Mouse (Mus musculus) ES-Bruce4 (cell line): ENCODE measurements around the gene Gan. TPM values are rescaled to one million over a fixed set of nuclear protein-coding genes. Genes with fewer than 3 reads are reported as not detected.

ENCODE experiments used
- H3K27ac ChIP-seq: 2 replicates; pipeline ENCODE4 v1.5.1; 2012; ENCODE audit warnings: low read length, inconsistent platforms; ENCODE audit not compliant: insufficient read depth
- H3K27me3 ChIP-seq: 2 replicates; pipeline ENCODE4 v1.6.1; 2012; ENCODE audit warnings: mild to moderate bottlenecking, low read length, inconsistent platforms; ENCODE audit not compliant: control insufficient read depth, poor library complexity, insufficient read depth, severe bottlenecking
- H3K36me3 ChIP-seq: 2 replicates; pipeline ENCODE4 v1.6.1; 2012; ENCODE audit warnings: inconsistent platforms, mild to moderate bottlenecking, low read length, moderate library complexity; ENCODE audit not compliant: control insufficient read depth, poor library complexity, insufficient read depth, severe bottlenecking
- H3K4me1 ChIP-seq: one replicate; pipeline ENCODE4 v1.8.1; 2011; ENCODE audit warnings: low read length; ENCODE audit not compliant: control insufficient read depth, insufficient read depth
- H3K4me3 ChIP-seq: 2 replicates; pipeline ENCODE4 v1.5.1; 2011; ENCODE audit warnings: low read depth, mild to moderate bottlenecking, low read length
- H3K9ac ChIP-seq: 2 replicates; pipeline ENCODE4 v1.6.1; 2012; ENCODE audit warnings: low read depth, mild to moderate bottlenecking, inconsistent platforms; ENCODE audit not compliant: poor library complexity, severe bottlenecking
- H3K9me3 ChIP-seq: replicated peaks from 2 replicates; pipeline ENCODE4 v1.6.1; 2012; ENCODE audit warnings: mild to moderate bottlenecking, low read length, inconsistent platforms; ENCODE audit not compliant: control insufficient read depth, poor library complexity, insufficient read depth, severe bottlenecking
- CTCF ChIP-seq: IDR thresholded peaks from one replicate; pipeline ENCODE4 v1.8.1; 2011; ENCODE audit warnings: low read depth, low read length
- EP300 ChIP-seq: IDR thresholded peaks from 2 replicates; pipeline ENCODE4 v1.6.1; 2011; ENCODE audit warnings: low read depth, low read length; ENCODE audit not compliant: insufficient read depth
- POLR2A ChIP-seq: IDR thresholded peaks from one replicate; pipeline ENCODE4 v1.8.1; 2011; ENCODE audit warnings: low read length; ENCODE audit not compliant: insufficient read depth
- polyA plus RNA-seq: library from polyadenylated mRNA; stranded (reverse); fragments of >200 nt; gene quantifications from 2 replicates; pipeline ENCODE4 v1.2.4, GENCODE M21; 2011; ENCODE audit warnings: low read depth; ENCODE audit not compliant: missing spikeins, insufficient read depth, insufficient read length

The Gan gene
- polyA plus RNA-seq, 1 experiment, result 11.7 TPM

DNA sequence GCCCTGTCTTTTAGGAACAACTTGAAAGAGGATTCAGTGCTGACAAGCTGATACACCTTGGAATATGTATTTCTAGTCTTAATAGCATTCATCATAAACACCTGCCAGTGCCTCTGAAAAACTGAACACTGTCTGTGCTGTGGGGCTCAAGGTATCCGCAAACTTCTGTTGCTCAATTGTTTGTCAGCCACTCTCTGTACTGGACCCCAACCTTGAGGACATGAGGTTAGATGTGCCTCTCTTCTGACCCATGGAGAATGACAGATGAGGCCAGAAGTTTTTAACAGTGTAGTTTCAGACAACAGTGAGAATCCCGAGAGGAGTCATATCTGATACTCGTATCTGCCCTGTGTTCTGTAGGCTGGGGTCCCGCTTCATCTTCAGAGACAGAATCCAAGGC is 7.6 kb downstream of the Gan start:
- no peaks in the 10 kb centered on the region for H3K4me1 ChIP-seq
- H3K4me3 ChIP-seq, result no peak overlapping the region
- no peak overlapping the region for H3K9ac ChIP-seq
- H3K27me3 ChIP-seq, result no peaks in the 10 kb centered on the region
- H3K9me3 ChIP-seq, result no peaks in the 10 kb centered on the region
- TF ChIP-seq EP300, result no peak
- TF ChIP-seq CTCF, result no peak
- TF ChIP-seq POLR2A, result no peak
- no peaks in the 10 kb centered on the region for H3K36me3 ChIP-seq
- no peak overlapping the region for H3K27ac ChIP-seq

DNA sequence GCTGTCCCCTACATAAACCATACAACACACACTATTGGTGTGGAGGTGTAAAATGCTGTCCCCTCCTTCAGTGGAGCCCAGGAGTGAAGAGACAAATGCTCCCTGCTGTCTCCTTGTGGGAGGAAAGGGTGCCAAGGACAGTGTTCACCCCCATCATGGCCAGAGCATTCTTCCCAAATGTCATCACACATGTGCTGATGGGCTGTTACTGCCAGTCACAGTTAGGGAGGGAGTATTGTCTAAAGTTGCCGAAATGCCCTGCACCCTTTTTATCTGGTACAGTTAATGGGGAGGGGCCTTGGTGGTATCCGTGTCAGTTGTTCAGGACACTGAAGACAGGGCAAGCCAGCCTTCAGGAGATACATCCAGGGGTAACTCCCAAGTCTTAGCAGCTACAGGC is 8.6 kb downstream of the Gan start:
- no peak for TF ChIP-seq CTCF

GRCm38 (mm10) chr8:117167243-117167883 is 9.4 kb downstream of the Gan start:
- Histone ChIP-seq H3K27me3 (no peaks in the 10 kb centered on the region), H3K9ac (no peak overlapping the region), H3K27ac (no peak overlapping the region), H3K4me1 (no peaks in the 10 kb centered on the region), H3K9me3 (no peaks in the 10 kb centered on the region), H3K36me3 (no peaks in the 10 kb centered on the region), H3K4me3 (no peak overlapping the region)
- no peak for TF ChIP-seq POLR2A
- no peak for TF ChIP-seq EP300
- no peak for TF ChIP-seq CTCF

More for the DNA sequence above, 8.6 kb downstream of the Gan start:
- Histone ChIP-seq H3K27me3 (no peaks in the 10 kb centered on the region), H3K9me3 (no peaks in the 10 kb centered on the region), H3K4me3 (no peak overlapping the region), H3K9ac (no peak overlapping the region), H3K27ac (no peak overlapping the region), H3K4me1 (no peaks in the 10 kb centered on the region), H3K36me3 (no peaks in the 10 kb centered on the region)

DNA sequence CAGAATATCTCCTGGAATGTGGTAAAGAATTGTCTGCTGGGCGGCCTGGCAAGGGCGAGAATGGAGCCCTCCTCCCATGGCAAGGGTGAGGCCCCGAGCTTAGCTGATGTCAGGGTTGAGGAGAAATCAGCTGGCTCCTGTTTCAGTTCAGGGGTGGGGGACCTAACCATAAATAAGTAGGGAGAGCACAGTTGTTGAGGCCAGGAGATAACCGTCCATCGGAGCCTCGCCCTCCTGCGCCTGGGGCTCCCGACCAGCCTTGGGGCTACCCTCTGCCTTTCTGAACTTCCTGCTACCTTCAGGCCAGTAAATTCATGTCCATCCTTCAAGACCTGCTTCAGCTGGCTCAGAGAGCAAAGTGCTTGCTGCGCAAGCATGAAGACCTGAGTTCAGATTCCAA is 10.4 kb downstream of the Gan start:
- TF ChIP-seq CTCF (no peak), EP300 (no peak), POLR2A (no peak)
- Histone ChIP-seq H3K27me3 (no peaks in the 10 kb centered on the region), H3K9ac (no peak overlapping the region), H3K27ac (no peak overlapping the region), H3K36me3 (no peaks in the 10 kb centered on the region), H3K9me3 (no peaks in the 10 kb centered on the region), H3K4me1 (no peaks in the 10 kb centered on the region), H3K4me3 (no peak overlapping the region)

DNA sequence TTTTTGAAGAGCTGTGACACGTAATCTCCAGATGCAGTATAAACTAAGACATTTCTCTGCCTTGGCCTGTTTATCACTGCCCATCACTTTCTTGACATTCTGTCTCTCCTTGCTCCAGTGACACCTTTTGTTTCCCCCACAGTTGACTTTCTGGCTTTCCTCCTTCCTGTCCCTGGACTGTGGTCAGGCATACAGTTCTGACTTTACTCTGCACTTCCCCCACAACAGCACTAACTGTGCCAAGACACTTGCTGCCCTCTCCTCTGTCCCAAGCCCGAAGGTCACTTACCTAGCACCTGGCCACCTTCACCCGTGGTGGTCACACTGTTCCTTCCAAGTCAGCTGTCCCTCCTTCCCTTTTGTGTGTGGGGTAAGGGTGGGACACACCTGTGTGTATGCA is 13.9 kb downstream of the Gan start:
- Histone ChIP-seq H3K9me3 (no peaks in the 10 kb centered on the region), H3K27ac (no peak overlapping the region), H3K4me1 (no peaks in the 10 kb centered on the region), H3K36me3 (no peaks in the 10 kb centered on the region), H3K27me3 (no peaks in the 10 kb centered on the region), H3K4me3 (no peak overlapping the region), H3K9ac (no peak overlapping the region)
- TF ChIP-seq EP300, result no peak
- TF ChIP-seq POLR2A, result no peak

DNA sequence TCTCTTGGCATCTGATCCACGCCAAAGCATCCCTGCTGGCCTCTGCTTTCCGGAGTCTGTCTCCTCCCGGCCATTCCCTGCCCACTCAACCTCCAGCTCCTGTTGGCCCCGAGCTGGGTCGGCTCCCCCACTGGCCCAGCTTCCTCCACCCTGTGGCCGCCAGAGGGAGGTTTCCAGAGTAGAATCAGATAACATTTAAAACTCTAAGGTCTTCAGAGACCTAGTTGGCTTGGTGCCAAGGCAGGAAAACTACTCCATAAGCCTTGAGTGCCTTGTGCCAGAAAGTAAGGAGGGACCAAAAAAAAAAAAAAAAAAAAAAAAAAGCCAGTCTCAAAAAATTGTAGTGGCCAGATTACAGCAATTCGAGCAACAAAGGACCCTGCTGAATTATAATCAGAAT is 15.0 kb downstream of the Gan start:
- TF ChIP-seq EP300 (no peak), CTCF (no peak), POLR2A (no peak)
- H3K36me3 ChIP-seq, result no peaks in the 10 kb centered on the region
- H3K27ac ChIP-seq, result no peak overlapping the region

More for the DNA sequence above, 15.0 kb downstream of the Gan start:
- no peaks in the 10 kb centered on the region for H3K9me3 ChIP-seq
- H3K9ac ChIP-seq, result no peak overlapping the region
- H3K4me1 ChIP-seq, result no peaks in the 10 kb centered on the region
- H3K27me3 ChIP-seq, result no peaks in the 10 kb centered on the region
- no peak overlapping the region for H3K4me3 ChIP-seq
